Mouse (Mus musculus) spleen, adult 2 months (tissue): Measurements from ENCODE around the gene Nos1.

Experiments used
- CTCF ChIP-seq: fragments of 200-500 bp; IDR thresholded peaks from 2 replicates; pipeline ENCODE4 v1.5.1; 2011; ENCODE audit warnings: mild to moderate bottlenecking, inconsistent platforms; ENCODE audit not compliant: insufficient read depth, insufficient read length, insufficient replicate concordance; ENCODE audit errors: extremely low read depth
- POLR2A ChIP-seq: fragments of 200-500 bp; IDR thresholded peaks from 2 replicates; pipeline ENCODE4 v1.6.1; 2011; ENCODE audit warnings: low read depth, low read length, inconsistent platforms

DNA sequence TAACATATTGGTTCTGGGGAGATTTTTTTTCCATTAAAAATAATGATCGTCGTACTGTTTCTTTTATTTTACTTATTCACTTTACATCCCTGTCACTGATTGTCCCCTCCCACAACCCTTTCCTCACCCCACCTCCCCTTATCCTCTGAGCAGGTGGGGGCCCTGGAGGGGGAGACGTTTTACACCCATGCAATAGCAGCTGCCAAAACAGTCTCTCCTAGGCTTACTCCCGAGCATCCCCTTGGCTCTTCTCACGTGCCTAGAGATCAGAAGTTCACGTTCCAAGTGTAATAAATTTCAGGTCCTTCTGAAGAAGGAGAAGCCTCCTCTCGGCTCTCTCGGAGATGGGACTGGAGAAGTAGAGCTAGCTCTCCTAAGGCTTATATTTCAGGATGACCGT is 20.0 kb downstream of the Nos1 start:
- no peak for TF ChIP-seq CTCF
- no peak for TF ChIP-seq POLR2A
